Mouse (Mus musculus): ENCODE results near the gene Calcb.

Calcb gene

GRCm38 (mm10) chr7:114718300-114718699 lies at the start of gene Calcb:
Calcb (plus strand) TSS chr7:114718643.
- in situ Hi-C loops (cut with MboI; ENCODE audit: low pct_unique_long_range_greater_than_20kb in 1 of 2, low sequenced_read_pairs in 2 of 2, unreplicated experiment in 1 of 2): no loop called here

- in situ Hi-C loops (cut with MboI; ENCODE audit: low pct_unique_long_range_greater_than_20kb in 1 of 2, low sequenced_read_pairs in 2 of 2, unreplicated experiment in 1 of 2): no loop called here
Measured at GRCm38 (mm10) chr7:114671405-114671804, 47.0 kb upstream of the Calcb start.

DNA sequence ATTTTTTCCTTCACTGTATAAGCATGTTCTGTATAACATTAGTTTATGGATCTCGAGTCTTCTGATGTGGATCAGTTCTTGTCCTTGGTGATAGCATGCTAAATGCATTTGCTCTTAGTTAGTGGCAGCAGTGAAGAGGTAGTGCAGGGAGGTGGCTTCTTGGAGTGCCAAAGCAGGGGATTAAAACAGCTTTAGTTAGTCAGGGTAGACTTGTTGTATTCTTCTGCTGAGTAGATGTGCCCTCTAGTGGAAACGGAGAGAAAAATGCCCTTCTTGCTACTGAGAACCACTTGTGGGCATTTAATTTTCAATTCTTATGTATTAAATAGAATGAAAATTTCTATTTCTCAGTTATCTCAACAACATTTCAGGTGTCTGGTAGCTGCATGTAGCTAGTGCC lies 45.7 kb upstream of the Calcb start:
- in situ Hi-C loops (cut with MboI; ENCODE audit: low pct_unique_long_range_greater_than_20kb in 1 of 2, low sequenced_read_pairs in 2 of 2, unreplicated experiment in 1 of 2): no loop called here

- in situ Hi-C loops (cut with MboI; ENCODE audit: low pct_unique_long_range_greater_than_20kb in 1 of 2, low sequenced_read_pairs in 2 of 2, unreplicated experiment in 1 of 2): no loop called here
Measured at GRCm38 (mm10) chr7:114692339-114692738, 26.1 kb upstream of the Calcb start.

GRCm38 (mm10) chr7:114700871-114701270 lies 17.6 kb upstream of the Calcb start:
- in situ Hi-C loops (cut with MboI; ENCODE audit: low pct_unique_long_range_greater_than_20kb in 1 of 2, low sequenced_read_pairs in 2 of 2, unreplicated experiment in 1 of 2): no loop called here

DNA sequence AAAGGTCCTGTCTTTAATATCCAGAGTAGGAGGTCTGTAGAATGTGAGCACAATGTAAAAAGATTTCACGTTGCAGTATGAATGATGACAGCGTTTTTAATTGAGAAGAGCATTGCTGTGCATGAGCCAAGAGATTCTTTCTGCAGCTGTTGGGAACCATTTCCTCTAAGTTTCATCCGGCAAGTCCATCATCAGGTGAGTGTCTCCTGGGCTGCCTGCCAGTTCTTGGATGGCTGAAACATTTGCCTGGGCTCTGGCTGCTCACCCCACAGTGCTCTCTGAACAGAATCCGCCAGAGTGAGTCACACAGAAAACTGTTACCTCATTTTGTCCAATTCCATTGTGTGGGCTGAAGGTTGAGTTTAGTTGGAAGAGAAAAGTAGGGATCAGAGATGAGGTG lies 11.7 kb upstream of the Calcb start:
- in situ Hi-C loops (cut with MboI; ENCODE audit: low pct_unique_long_range_greater_than_20kb in 1 of 2, low sequenced_read_pairs in 2 of 2, unreplicated experiment in 1 of 2): no loop called here

- in situ Hi-C loops (cut with MboI; ENCODE audit: low pct_unique_long_range_greater_than_20kb in 1 of 2, low sequenced_read_pairs in 2 of 2, unreplicated experiment in 1 of 2): no loop called here
Measured at GRCm38 (mm10) chr7:114707398-114707797, 11.0 kb upstream of the Calcb start.

DNA sequence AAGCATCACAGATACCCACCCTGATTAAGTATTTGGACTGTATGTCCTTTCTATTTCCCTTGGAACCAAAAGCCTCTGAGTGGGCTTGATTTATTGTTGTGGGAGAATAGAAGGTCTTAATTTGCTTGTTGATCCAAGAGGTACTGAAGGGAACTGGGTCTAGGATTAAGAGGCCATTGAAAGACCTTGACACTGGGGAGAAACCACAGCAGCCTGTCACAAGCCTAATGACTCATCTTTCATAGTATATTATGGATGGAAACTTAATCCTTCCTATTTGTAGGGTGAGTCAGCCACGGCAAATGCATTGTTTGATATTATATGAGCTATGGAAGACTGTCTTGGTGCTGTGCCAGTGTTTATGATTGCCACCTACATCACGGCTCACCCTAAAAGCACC lies 8.0 kb upstream of the Calcb start:
- in situ Hi-C loops (cut with MboI; ENCODE audit: low pct_unique_long_range_greater_than_20kb in 1 of 2, low sequenced_read_pairs in 2 of 2, unreplicated experiment in 1 of 2): no loop called here

- in situ Hi-C loops (cut with MboI; ENCODE audit: low pct_unique_long_range_greater_than_20kb in 1 of 2, low sequenced_read_pairs in 2 of 2, unreplicated experiment in 1 of 2): no loop called here
Measured at GRCm38 (mm10) chr7:114712523-114712922, 5.9 kb upstream of the Calcb start.

DNA sequence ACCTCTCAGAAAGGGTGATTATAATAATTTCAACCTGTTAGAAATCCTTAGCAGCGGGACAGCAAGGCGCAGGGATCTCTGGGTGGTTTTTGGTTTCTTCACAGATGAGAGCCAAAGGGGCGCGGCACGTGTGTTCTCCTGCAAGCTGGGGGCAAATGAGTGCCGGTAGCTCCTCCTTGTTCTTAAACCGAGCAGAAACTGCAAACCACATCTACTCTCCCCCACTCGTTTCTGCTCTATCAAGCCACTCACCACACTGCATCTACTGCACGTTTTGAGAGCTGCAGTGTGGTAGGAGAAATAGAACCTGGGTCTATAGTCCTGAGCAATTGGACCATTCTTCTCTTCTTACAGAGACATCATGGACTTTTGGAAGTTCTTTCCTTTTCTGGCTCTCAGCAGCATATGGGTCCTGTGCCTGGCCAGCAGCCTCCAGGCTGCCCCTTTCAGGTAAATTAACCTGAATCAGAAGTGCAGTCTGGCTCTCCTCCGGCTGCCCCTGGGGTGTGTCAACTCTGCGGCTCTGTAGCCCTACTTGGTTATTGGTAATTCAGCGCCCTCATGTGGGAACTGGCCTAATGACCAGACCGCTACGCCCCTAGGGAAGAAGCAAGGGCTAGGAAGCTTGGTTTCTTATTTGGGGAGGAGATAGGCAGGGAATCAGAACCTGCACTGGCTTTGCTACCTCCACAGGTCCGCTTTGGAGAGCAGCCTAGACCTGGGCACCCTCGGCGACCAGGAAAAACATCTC lies 1.1 kb downstream of the Calcb start:
- in situ Hi-C loops (cut with MboI; ENCODE audit: low pct_unique_long_range_greater_than_20kb in 1 of 2, low sequenced_read_pairs in 2 of 2, unreplicated experiment in 1 of 2): no loop called here

- in situ Hi-C loops (cut with MboI; ENCODE audit: low pct_unique_long_range_greater_than_20kb in 1 of 2, low sequenced_read_pairs in 2 of 2, unreplicated experiment in 1 of 2): loop anchor here in 1 of 2 experiments (5.0 kb wide), 1 partner anchor 88 kb away; no protein-coding TSS in a partner anchor
Measured at GRCm38 (mm10) chr7:114729696-114730095, 11.3 kb downstream of the Calcb start.

DNA sequence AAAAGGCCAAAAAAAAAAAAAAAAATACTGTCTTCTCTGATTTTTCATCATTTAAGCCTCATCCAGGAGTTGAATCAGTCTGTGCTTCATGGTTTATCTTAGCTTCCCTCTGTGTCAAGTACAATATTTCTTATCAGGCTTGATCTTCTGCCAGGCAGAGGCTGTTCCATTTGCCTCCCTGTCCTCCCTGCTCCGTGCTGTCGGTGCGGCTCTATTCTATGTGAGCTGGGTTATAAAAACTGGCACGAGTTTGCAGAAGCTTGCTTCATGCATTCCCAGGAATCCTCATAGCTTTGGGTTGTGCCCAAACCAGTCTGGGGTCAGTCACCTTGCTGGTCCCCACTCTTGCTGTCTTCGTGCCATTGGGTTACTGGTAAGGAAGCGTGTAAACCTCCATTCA lies 12.7 kb downstream of the Calcb start:
- in situ Hi-C loops (cut with MboI; ENCODE audit: low pct_unique_long_range_greater_than_20kb in 1 of 2, low sequenced_read_pairs in 2 of 2, unreplicated experiment in 1 of 2): loop anchor here in 1 of 2 experiments (5.0 kb wide), 1 partner anchor 86 kb away; no protein-coding TSS in a partner anchor

- in situ Hi-C loops (cut with MboI; ENCODE audit: low pct_unique_long_range_greater_than_20kb in 1 of 2, low sequenced_read_pairs in 2 of 2, unreplicated experiment in 1 of 2): loop anchor here in 1 of 2 experiments (5.0 kb wide), 1 partner anchor 86 kb away; no protein-coding TSS in a partner anchor
Measured at GRCm38 (mm10) chr7:114731700-114732099, 13.3 kb downstream of the Calcb start.

DNA sequence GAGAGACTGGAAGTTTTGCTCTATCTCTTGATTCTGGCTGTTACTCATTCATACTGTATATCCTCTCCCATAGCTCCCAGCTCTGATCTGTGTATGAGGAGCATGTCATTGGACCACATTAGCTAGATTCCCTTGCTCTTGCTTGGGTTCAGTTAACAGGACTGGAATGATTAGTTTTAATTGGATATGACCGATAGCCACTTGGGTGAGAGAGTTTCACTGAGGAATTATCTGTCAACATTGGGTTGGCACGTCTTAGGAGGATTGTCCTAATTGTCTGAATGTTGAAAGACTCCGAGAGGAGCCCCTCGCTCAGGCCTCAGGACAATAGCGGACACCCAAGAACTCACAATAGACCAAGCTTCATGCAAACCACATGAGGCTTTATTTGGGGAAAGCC lies 17.8 kb downstream of the Calcb start:
- in situ Hi-C loops (cut with MboI; ENCODE audit: low pct_unique_long_range_greater_than_20kb in 1 of 2, low sequenced_read_pairs in 2 of 2, unreplicated experiment in 1 of 2): loop anchor here in 1 of 2 experiments (5.0 kb wide), 1 partner anchor 81 kb away; no protein-coding TSS in a partner anchor

GRCm38 (mm10) chr7:114738166-114738565 lies 19.7 kb downstream of the Calcb start:
- in situ Hi-C loops (cut with MboI; ENCODE audit: low pct_unique_long_range_greater_than_20kb in 1 of 2, low sequenced_read_pairs in 2 of 2, unreplicated experiment in 1 of 2): loop anchor here in 1 of 2 experiments (5.0 kb wide), 1 partner anchor 79 kb away; no protein-coding TSS in a partner anchor

DNA sequence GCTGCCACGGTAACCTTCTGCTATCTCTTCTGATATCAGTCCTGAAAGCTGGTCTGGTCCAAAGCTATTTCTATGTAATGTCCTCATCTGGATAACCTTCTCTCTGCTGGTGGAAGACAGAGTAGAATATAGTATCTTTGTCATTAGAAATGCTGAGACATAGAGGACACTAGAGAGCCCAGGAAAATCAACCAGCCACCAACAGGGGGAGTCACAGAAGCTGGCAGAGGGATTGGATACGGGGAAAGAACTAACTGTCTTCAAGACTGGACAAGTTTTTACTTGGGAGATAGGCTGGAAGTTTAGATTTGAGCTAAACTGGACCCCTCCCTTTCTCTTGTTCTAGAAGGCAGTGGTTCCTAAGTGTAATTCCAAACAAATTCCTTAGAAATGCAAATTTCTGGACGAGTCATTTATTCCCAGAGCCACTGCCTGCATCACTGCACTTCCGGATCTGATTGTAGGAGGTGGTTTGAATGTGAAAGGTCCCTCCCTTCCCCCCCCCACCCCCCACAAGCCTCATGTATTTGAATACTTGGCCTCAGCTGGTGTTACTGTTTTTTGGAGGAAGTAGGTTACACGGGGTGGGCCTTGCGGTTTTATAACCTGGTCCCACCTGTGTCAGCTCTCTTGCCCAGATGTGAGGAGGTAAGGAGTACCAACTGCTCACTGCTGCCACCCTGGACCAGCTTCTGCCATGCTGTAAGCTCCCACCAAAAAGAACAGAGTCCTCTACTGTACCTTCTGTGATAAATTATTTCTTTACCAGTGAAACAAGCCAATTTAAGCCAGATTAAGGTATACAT lies 22.1 kb downstream of the Calcb start:
- in situ Hi-C loops (cut with MboI; ENCODE audit: low pct_unique_long_range_greater_than_20kb in 1 of 2, low sequenced_read_pairs in 2 of 2, unreplicated experiment in 1 of 2): no loop called here

DNA sequence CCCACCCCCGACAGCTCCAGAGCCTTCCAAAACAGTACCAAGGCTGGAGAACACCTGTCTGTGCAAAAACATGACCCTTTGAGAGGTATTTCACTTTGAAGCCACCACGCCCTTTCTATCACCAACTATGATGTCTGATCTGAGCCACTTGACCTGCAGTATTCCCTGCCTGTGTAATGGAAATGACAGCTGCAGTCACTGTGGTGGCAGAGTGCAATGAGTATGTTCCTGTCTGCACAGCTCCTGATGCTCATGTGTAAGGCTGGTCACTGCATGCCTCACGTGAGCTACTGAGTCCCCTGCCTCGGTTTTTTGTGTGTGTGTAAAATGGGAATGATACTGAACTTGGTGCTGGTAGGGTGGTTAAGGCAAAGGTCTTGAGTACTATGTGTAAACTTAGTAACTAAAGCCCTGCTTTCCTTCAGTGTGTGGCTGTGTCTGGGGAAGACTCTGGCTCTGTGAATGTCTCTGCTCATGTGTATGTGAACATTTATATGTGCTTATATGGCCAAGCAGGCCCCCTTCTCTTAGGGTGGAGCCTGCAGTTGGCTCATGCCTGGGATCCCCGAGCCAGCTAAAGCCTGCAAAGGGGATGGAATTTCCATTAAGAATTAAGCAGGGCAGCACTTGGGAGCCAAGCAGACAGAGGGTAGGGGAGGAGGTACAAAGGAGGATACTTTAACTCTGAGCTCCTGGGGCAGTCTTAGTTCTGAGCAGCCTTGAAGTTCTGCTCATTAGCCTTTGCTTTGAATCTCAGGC lies 24.8 kb downstream of the Calcb start, which contains the start of gene Insc:
Gene Insc (plus strand): TSS at position 673 of the 759 bp plus-strand sequence.
- in situ Hi-C loops (cut with MboI; ENCODE audit: low pct_unique_long_range_greater_than_20kb in 1 of 2, low sequenced_read_pairs in 2 of 2, unreplicated experiment in 1 of 2): no loop called here

- in situ Hi-C loops (cut with MboI; ENCODE audit: low pct_unique_long_range_greater_than_20kb in 1 of 2, low sequenced_read_pairs in 2 of 2, unreplicated experiment in 1 of 2): no loop called here
Measured at GRCm38 (mm10) chr7:114744639-114745245, 26.3 kb downstream of the Calcb start.
